Mouse (Mus musculus) stomach, postnatal 0 days (tissue): ENCODE data around the gene Ifnl3.

ENCODE experiments used
- CTCF ChIP-seq: IDR thresholded peaks from 2 replicates; pipeline ENCODE4 v1.5.1; 2016; ENCODE audit warnings: antibody characterized with exemption, low read depth, mild to moderate bottlenecking, moderate library complexity
- EP300 ChIP-seq: optimal IDR thresholded peaks from 2 replicates; pipeline ENCODE3; 2016; ENCODE audit warnings: antibody characterized with exemption

DNA sequence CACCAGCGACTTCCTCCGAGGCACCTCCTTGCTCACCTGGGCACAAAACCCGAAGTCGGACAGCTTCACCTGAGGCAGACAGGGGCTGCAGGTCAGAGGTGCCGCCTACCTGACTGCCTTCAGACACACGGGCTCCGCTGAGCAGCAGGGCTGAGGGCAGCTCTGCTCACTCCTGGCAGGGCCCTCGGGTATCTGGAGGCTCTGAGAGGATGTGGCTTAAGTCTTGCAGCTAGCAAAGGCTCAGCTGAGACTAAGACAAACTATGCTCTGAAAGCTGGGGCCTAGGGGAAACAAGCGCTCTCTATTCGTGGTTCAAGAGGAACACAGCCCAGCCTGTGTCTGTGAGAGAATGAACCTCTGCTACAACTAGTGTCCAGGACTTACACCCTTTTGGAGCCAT lies 38.2 kb downstream of the Ifnl3 start:
- TF ChIP-seq CTCF = no peak
- TF ChIP-seq EP300 = no peak
